Mouse (Mus musculus) E14TG2a.4 (cell line): ENCODE data around the gene Gm45713.

Experiments used
- CTCF ChIP-seq: conservative IDR thresholded peaks from 2 replicates; pipeline ENCODE4 v1.5.1; 2014; ENCODE audit warnings: low read length
- NANOG ChIP-seq: IDR thresholded peaks from 2 replicates; pipeline ENCODE4 v1.6.1; 2014; ENCODE audit warnings: borderline replicate concordance, low read length, mixed read lengths
- POU5F1 ChIP-seq: IDR thresholded peaks from 2 replicates; pipeline ENCODE4 v1.6.1; 2014; ENCODE audit warnings: low read length, borderline replicate concordance

DNA sequence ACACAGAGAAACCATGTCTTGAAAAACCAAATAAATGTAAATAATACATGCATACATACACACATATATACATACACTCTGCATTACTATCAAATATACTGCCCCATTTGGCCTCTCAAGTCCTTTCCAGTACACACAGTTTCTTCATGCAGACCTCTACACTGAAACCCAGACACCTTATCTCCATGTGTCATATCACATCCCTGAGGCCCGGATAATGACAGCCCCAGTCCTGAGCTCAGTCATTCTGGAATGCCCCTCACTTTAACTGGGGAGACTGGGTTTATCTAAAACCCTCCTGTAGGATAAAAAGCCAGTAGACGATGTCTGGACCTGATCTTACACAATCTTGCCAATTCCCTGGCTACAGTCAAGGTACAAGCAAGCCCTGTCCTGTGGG, 22.6 kb downstream of the Gm45713 start:
- TF ChIP-seq CTCF (no peak), NANOG (no peak), POU5F1 (no peak)
